Mouse (Mus musculus): Measurements from ENCODE around the gene Atp6v1d. TPM values are rescaled to one million over a fixed set of nuclear protein-coding genes. Genes with fewer than 3 reads are reported as not detected.

Gene Atp6v1d
- polyA plus RNA-seq, 2 experiments = 37.9 to 70.2 TPM

- Histone ChIP-seq H3K27ac (replicated peaks; ENCODE audit: low read depth, low read length) (no peak overlapping the region), H3K9ac (ENCODE audit: low read depth, low read length, severe bottlenecking) (no peak overlapping the region), H3K36me3 (ENCODE audit: control insufficient read depth, insufficient read depth, low read length) (peaks cover 60% of the 10 kb centered on the region), H3K4me2 (replicated peaks; ENCODE audit: low read depth, low read length, severe bottlenecking) (no peak overlapping the region), H3K4me3 (replicated peaks; ENCODE audit: low read length) (no peak overlapping the region), H3K27me3 (ENCODE audit: control insufficient read depth, insufficient read depth, low read length) (no peaks in the 10 kb centered on the region), H3K4me1 (ENCODE audit: control insufficient read depth, insufficient read depth, low read length) (no peaks in the 10 kb centered on the region), H3K9me3 (ENCODE audit: control insufficient read depth, low read length) (no peaks in the 10 kb centered on the region)
- no peak for ATAC-seq (ENCODE audit: low FRiP score, low read depth)
- no peak for DNase-seq (ENCODE audit: low spot score)
- 76% methylated on average over 1 of the region's 1 CpGs for WGBS
- no peak for TF ChIP-seq POLR2A (IDR thresholded peaks at IDR 0.05; ENCODE audit: borderline replicate concordance, extremely low read depth, insufficient read depth, insufficient read length)
These were observed 19.0 kb downstream of the Atp6v1d start for GRCm38 (mm10) chr12:78842429-78842828.

- DNase-seq (ENCODE audit: low spot score) = no peak
- no peaks in the 10 kb centered on the region for H3K4me1 ChIP-seq (ENCODE audit: control insufficient read depth, insufficient read depth, low read length)
These were observed 21.5 kb downstream of the Atp6v1d start for GRCm38 (mm10) chr12:78839906-78840305.

GRCm38 (mm10) chr12:78834496-78834895 is 26.9 kb downstream of the Atp6v1d start:
- DNase-seq (ENCODE audit: low spot score) (no peak), ATAC-seq (ENCODE audit: low FRiP score, low read depth) (no peak)
- Histone ChIP-seq H3K27me3 (ENCODE audit: control insufficient read depth, insufficient read depth, low read length) (no peaks in the 10 kb centered on the region), H3K9ac (ENCODE audit: low read depth, low read length, severe bottlenecking) (no peak overlapping the region), H3K4me2 (replicated peaks; ENCODE audit: low read depth, low read length, severe bottlenecking) (no peak overlapping the region), H3K36me3 (ENCODE audit: control insufficient read depth, insufficient read depth, low read length) (peaks cover 46% of the 10 kb centered on the region), H3K4me3 (replicated peaks; ENCODE audit: low read length) (no peak overlapping the region), H3K4me1 (ENCODE audit: control insufficient read depth, insufficient read depth, low read length) (no peaks in the 10 kb centered on the region), H3K9me3 (ENCODE audit: control insufficient read depth, low read length) (no peaks in the 10 kb centered on the region), H3K27ac (replicated peaks; ENCODE audit: low read depth, low read length) (no peak overlapping the region)
- TF ChIP-seq POLR2A (IDR thresholded peaks at IDR 0.05; ENCODE audit: borderline replicate concordance, extremely low read depth, insufficient read depth, insufficient read length) = no peak
- WGBS = 71% methylated on average over 2 of the region's 2 CpGs

More at GRCm38 (mm10) chr12:78839906-78840305, 21.5 kb downstream of the Atp6v1d start:
- Histone ChIP-seq H3K27ac (replicated peaks; ENCODE audit: low read depth, low read length) (no peak overlapping the region), H3K4me3 (replicated peaks; ENCODE audit: low read length) (no peak overlapping the region), H3K36me3 (ENCODE audit: control insufficient read depth, insufficient read depth, low read length) (peaks cover 63% of the 10 kb centered on the region), H3K9ac (ENCODE audit: low read depth, low read length, severe bottlenecking) (no peak overlapping the region), H3K9me3 (ENCODE audit: control insufficient read depth, low read length) (no peaks in the 10 kb centered on the region), H3K27me3 (ENCODE audit: control insufficient read depth, insufficient read depth, low read length) (no peaks in the 10 kb centered on the region), H3K4me2 (replicated peaks; ENCODE audit: low read depth, low read length, severe bottlenecking) (no peak overlapping the region)
- no peak for TF ChIP-seq POLR2A (IDR thresholded peaks at IDR 0.05; ENCODE audit: borderline replicate concordance, extremely low read depth, insufficient read depth, insufficient read length)
- no peak for ATAC-seq (ENCODE audit: low FRiP score, low read depth)
- WGBS = 90% methylated on average over 4 of the region's 4 CpGs

GRCm38 (mm10) chr12:78814437-78814836 is 47.0 kb downstream of the Atp6v1d start:
- Histone ChIP-seq H3K27ac (replicated peaks; ENCODE audit: low read depth, low read length) (no peak overlapping the region), H3K4me2 (replicated peaks; ENCODE audit: low read depth, low read length, severe bottlenecking) (no peak overlapping the region), H3K27me3 (ENCODE audit: control insufficient read depth, insufficient read depth, low read length) (no peaks in the 10 kb centered on the region), H3K4me1 (ENCODE audit: control insufficient read depth, insufficient read depth, low read length) (no peaks in the 10 kb centered on the region), H3K9ac (ENCODE audit: low read depth, low read length, severe bottlenecking) (no peak overlapping the region), H3K9me3 (ENCODE audit: control insufficient read depth, low read length) (no peaks in the 10 kb centered on the region), H3K4me3 (replicated peaks; ENCODE audit: low read length) (no peak overlapping the region), H3K36me3 (ENCODE audit: control insufficient read depth, insufficient read depth, low read length) (0 out of 2 replicates have a peak, but pooled peaks cover 5% of the 10 kb centered on the region)
- no peak for TF ChIP-seq POLR2A (IDR thresholded peaks at IDR 0.05; ENCODE audit: borderline replicate concordance, extremely low read depth, insufficient read depth, insufficient read length)
- DNase-seq (ENCODE audit: low spot score) = no peak
- ATAC-seq (ENCODE audit: low FRiP score, low read depth) = no peak

GRCm38 (mm10) chr12:78801836-78802235 is 59.6 kb downstream of the Atp6v1d start:
- H3K9ac ChIP-seq (ENCODE audit: low read depth, low read length, severe bottlenecking) = no peak overlapping the region
- H3K4me3 ChIP-seq (replicated peaks; ENCODE audit: low read length) = no peak overlapping the region
- H3K27me3 ChIP-seq (ENCODE audit: control insufficient read depth, insufficient read depth, low read length) = no peaks in the 10 kb centered on the region
- no peaks in the 10 kb centered on the region for H3K9me3 ChIP-seq (ENCODE audit: control insufficient read depth, low read length)
- H3K4me1 ChIP-seq (ENCODE audit: control insufficient read depth, insufficient read depth, low read length) = no peaks in the 10 kb centered on the region
- no peak overlapping the region for H3K27ac ChIP-seq (replicated peaks; ENCODE audit: low read depth, low read length)
- DNase-seq (ENCODE audit: low spot score) (no peak), ATAC-seq (ENCODE audit: low FRiP score, low read depth) (no peak)
- peaks cover 18% of the 10 kb centered on the region for H3K36me3 ChIP-seq (ENCODE audit: control insufficient read depth, insufficient read depth, low read length)
- TF ChIP-seq POLR2A (IDR thresholded peaks at IDR 0.05; ENCODE audit: borderline replicate concordance, extremely low read depth, insufficient read depth, insufficient read length) = no peak
- no peak overlapping the region for H3K4me2 ChIP-seq (replicated peaks; ENCODE audit: low read depth, low read length, severe bottlenecking)

GRCm38 (mm10) chr12:78800036-78800435 is 61.4 kb downstream of the Atp6v1d start:
- Histone ChIP-seq H3K4me1 (ENCODE audit: control insufficient read depth, insufficient read depth, low read length) (no peaks in the 10 kb centered on the region), H3K27me3 (ENCODE audit: control insufficient read depth, insufficient read depth, low read length) (no peaks in the 10 kb centered on the region), H3K4me3 (replicated peaks; ENCODE audit: low read length) (no peak overlapping the region), H3K27ac (replicated peaks; ENCODE audit: low read depth, low read length) (no peak overlapping the region), H3K4me2 (replicated peaks; ENCODE audit: low read depth, low read length, severe bottlenecking) (no peak overlapping the region), H3K9me3 (ENCODE audit: control insufficient read depth, low read length) (no peaks in the 10 kb centered on the region), H3K9ac (ENCODE audit: low read depth, low read length, severe bottlenecking) (no peak overlapping the region), H3K36me3 (ENCODE audit: control insufficient read depth, insufficient read depth, low read length) (peaks cover 18% of the 10 kb centered on the region)
- no peak for TF ChIP-seq POLR2A (IDR thresholded peaks at IDR 0.05; ENCODE audit: borderline replicate concordance, extremely low read depth, insufficient read depth, insufficient read length)
- WGBS = 87% methylated on average over 3 of the region's 3 CpGs
- no peak for ATAC-seq (ENCODE audit: low FRiP score, low read depth)
- no peak for DNase-seq (ENCODE audit: low spot score)
